Mouse (Mus musculus) embryonic fibroblast, embryonic 13.5 days (primary cell): ENCODE results near the gene 2410004B18Rik.

Experiments used
- CTCF ChIP-seq: IDR thresholded peaks from 2 replicates; pipeline ENCODE4 v1.5.1; 2011; ENCODE audit warnings: mild to moderate bottlenecking, control low read depth, low read length, moderate library complexity, borderline replicate concordance; ENCODE audit not compliant: insufficient read depth
- POLR2A ChIP-seq: IDR thresholded peaks from 2 replicates; pipeline ENCODE4 v1.6.1; 2011; ENCODE audit warnings: low read depth, mild to moderate bottlenecking, control low read depth, low read length, moderate library complexity

DNA sequence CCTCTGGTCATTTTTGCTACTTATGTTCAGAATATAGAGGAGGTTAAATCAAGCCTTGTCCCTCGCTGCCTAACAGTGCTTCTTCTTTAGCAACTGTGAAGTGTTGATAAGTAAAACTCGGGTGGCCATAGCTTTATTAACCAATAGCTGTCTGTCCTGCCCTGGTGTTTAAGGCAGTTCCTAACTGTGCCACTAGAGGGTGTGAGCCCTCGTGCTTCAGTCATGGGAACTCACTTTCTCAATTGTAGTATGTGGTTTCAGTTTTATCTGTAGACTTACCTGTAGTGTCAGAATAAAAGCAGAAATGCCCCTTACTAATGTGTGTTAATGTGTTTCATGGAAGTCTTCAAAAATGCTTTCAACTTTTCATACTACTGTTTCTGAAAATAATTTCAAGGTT, 4.2 kb downstream of the 2410004B18Rik start:
- no peak for TF ChIP-seq POLR2A
- TF ChIP-seq CTCF, result peak; percentile 67; the same call in 1 of the 2 replicates
